Mouse (Mus musculus): ENCODE measurements around the gene Nectin3. TPM values are rescaled to one million over a fixed set of nuclear protein-coding genes. Genes with fewer than 3 reads are reported as not detected.

The Nectin3 gene
- polyA plus RNA-seq (2012; rRNA removed), result 1.8 and 2.1 TPM in 2 replicates

GRCm38 (mm10) chr16:46498421-46498789, at the start of gene Nectin3:
Gene Nectin3, minus strand, starts transcription at chr16:46498525.

Data from stomach, adult 2 months (tissue).